Mouse (Mus musculus) midbrain, embryonic 16.5 days (tissue): ENCODE measurements around the gene Mcm3. TPM values are rescaled to one million over a fixed set of nuclear protein-coding genes. Genes with fewer than 3 reads are reported as not detected.

Experiments used
- ATAC-seq: fragments of 200-750 bp; cut with Nextera tagmentation; 2 replicates; pipeline ENCODE4 v1.8.0; 2017; ENCODE audit warnings: moderate TSS enrichment
- H3K27ac ChIP-seq: fragments of 300-500 bp; sonication (generic); 2 replicates; pipeline ENCODE4 v1.5.1; 2014; ENCODE audit warnings: mild to moderate bottlenecking, low read length, mixed read lengths
- H3K27me3 ChIP-seq: fragments of 300-500 bp; sonication (generic); 2 replicates; pipeline ENCODE4 v1.6.1; 2014; ENCODE audit warnings: low read depth, low read length, mixed read lengths; ENCODE audit not compliant: control insufficient read depth, insufficient read depth
- H3K36me3 ChIP-seq: fragments of 300-500 bp; sonication (generic); 2 replicates; pipeline ENCODE4 v1.6.1; 2014; ENCODE audit warnings: mild to moderate bottlenecking, low read length, moderate library complexity, mixed read lengths; ENCODE audit not compliant: control insufficient read depth, insufficient read depth
- H3K4me1 ChIP-seq: fragments of 300-500 bp; sonication (generic); 2 replicates; pipeline ENCODE4 v1.6.1; 2014; ENCODE audit warnings: mild to moderate bottlenecking, low read length, mixed read lengths; ENCODE audit not compliant: control insufficient read depth, insufficient read depth
- H3K4me2 ChIP-seq: fragments of 300-500 bp; sonication (generic); 2 replicates; pipeline ENCODE4 v1.6.1; 2014; ENCODE audit warnings: mild to moderate bottlenecking, low read length, mixed read lengths
- H3K4me3 ChIP-seq: fragments of 300-500 bp; sonication (generic); 2 replicates; pipeline ENCODE4 v1.5.1; 2014; ENCODE audit warnings: low read depth, mild to moderate bottlenecking, low read length, moderate library complexity, mixed read lengths
- H3K9ac ChIP-seq: fragments of 300-500 bp; sonication (generic); 2 replicates; pipeline ENCODE4 v1.6.1; 2014; ENCODE audit warnings: low read depth, low read length, mixed read lengths
- H3K9me3 ChIP-seq: fragments of 300-500 bp; sonication (generic); replicated peaks from 2 replicates; pipeline ENCODE4 v1.6.1; 2014; ENCODE audit warnings: mild to moderate bottlenecking, low read length, mixed read lengths; ENCODE audit not compliant: control insufficient read depth, poor library complexity, severe bottlenecking
- WGBS: fragments of 180-500 bp; shearing (Covaris S2); extraction: QIAGEN DNeasy Blood & Tissue Kit; methylation state at CpG from one replicate; pipeline ENCODE4 v1.1.7; 2014; 5-methylcytosine and 5-hydroxymethylcytosine counted together
- polyA plus RNA-seq: library from polyadenylated mRNA; unstranded; fragments of >200 nt; fragmentation: Nextera tagmentation; extraction: Ambion mirVana; gene quantifications from 2 replicates; pipeline ENCODE4 v1.2.1, GENCODE M21; 2015

Mcm3 gene
- polyA plus RNA-seq, 1 experiment from 2014 or later, result 12.2 TPM

- H3K27ac ChIP-seq, result no peak overlapping the region
- no peak overlapping the region for H3K4me2 ChIP-seq
- ATAC-seq, result no peak
- no peaks in the 10 kb centered on the region for H3K36me3 ChIP-seq
- H3K9me3 ChIP-seq, result no peaks in the 10 kb centered on the region
- H3K9ac ChIP-seq, result no peak overlapping the region
- no peaks in the 10 kb centered on the region for H3K27me3 ChIP-seq
- no peaks in the 10 kb centered on the region for H3K4me1 ChIP-seq
- WGBS, result 92% methylated on average over 3 of the region's 3 CpGs
- H3K4me3 ChIP-seq, result no peak overlapping the region
Observed at GRCm38 (mm10) chr1:20757586-20757985, 62.5 kb downstream of the Mcm3 start.

- Histone ChIP-seq H3K4me2 (no peak overlapping the region), H3K27me3 (no peaks in the 10 kb centered on the region), H3K36me3 (no peaks in the 10 kb centered on the region), H3K9me3 (no peaks in the 10 kb centered on the region), H3K4me1 (no peaks in the 10 kb centered on the region), H3K27ac (no peak overlapping the region), H3K4me3 (no peak overlapping the region), H3K9ac (no peak overlapping the region)
- 89% methylated on average over 10 of the region's 10 CpGs for WGBS
- no peak for ATAC-seq
Observed at GRCm38 (mm10) chr1:20754439-20754838, 65.7 kb downstream of the Mcm3 start.

Other genes starting within 250 kb of the Mcm3 start
- gene Pkhd1, start 202.2 kb downstream of the Mcm3 start, polyA plus RNA-seq, result 0.10 TPM in 1 of 2 replicates, not detected in the other
- gene Il17a, start 89.4 kb downstream of the Mcm3 start, polyA plus RNA-seq, result not detected in 2 replicates
- not detected in 2 replicates for gene Il17f, start 29.7 kb downstream of the Mcm3 start, polyA plus RNA-seq
- 33.7 and 34.1 TPM in 2 replicates for gene Paqr8, start 70.3 kb upstream of the Mcm3 start, polyA plus RNA-seq
- gene Efhc1, start 131.3 kb upstream of the Mcm3 start, polyA plus RNA-seq, result 2.0 and 2.5 TPM in 2 replicates